Mouse (Mus musculus) ES-Bruce4 (cell line): ENCODE data around the gene Ovol1. TPM values are rescaled to one million over a fixed set of nuclear protein-coding genes. Genes with fewer than 3 reads are reported as not detected.

Experiments used
- H3K27ac ChIP-seq: 2 replicates; pipeline ENCODE4 v1.5.1; 2012; ENCODE audit warnings: low read length, inconsistent platforms; ENCODE audit not compliant: insufficient read depth
- H3K27me3 ChIP-seq: 2 replicates; pipeline ENCODE4 v1.6.1; 2012; ENCODE audit warnings: mild to moderate bottlenecking, low read length, inconsistent platforms; ENCODE audit not compliant: control insufficient read depth, poor library complexity, insufficient read depth, severe bottlenecking
- H3K36me3 ChIP-seq: 2 replicates; pipeline ENCODE4 v1.6.1; 2012; ENCODE audit warnings: inconsistent platforms, mild to moderate bottlenecking, low read length, moderate library complexity; ENCODE audit not compliant: control insufficient read depth, poor library complexity, insufficient read depth, severe bottlenecking
- H3K4me1 ChIP-seq: one replicate; pipeline ENCODE4 v1.8.1; 2011; ENCODE audit warnings: low read length; ENCODE audit not compliant: control insufficient read depth, insufficient read depth
- H3K4me3 ChIP-seq: 2 replicates; pipeline ENCODE4 v1.5.1; 2011; ENCODE audit warnings: low read depth, mild to moderate bottlenecking, low read length
- H3K9ac ChIP-seq: 2 replicates; pipeline ENCODE4 v1.6.1; 2012; ENCODE audit warnings: low read depth, mild to moderate bottlenecking, inconsistent platforms; ENCODE audit not compliant: poor library complexity, severe bottlenecking
- H3K9me3 ChIP-seq: replicated peaks from 2 replicates; pipeline ENCODE4 v1.6.1; 2012; ENCODE audit warnings: mild to moderate bottlenecking, low read length, inconsistent platforms; ENCODE audit not compliant: control insufficient read depth, poor library complexity, insufficient read depth, severe bottlenecking
- CTCF ChIP-seq: IDR thresholded peaks from one replicate; pipeline ENCODE4 v1.8.1; 2011; ENCODE audit warnings: low read depth, low read length
- EP300 ChIP-seq: IDR thresholded peaks from 2 replicates; pipeline ENCODE4 v1.6.1; 2011; ENCODE audit warnings: low read depth, low read length; ENCODE audit not compliant: insufficient read depth
- POLR2A ChIP-seq: IDR thresholded peaks from one replicate; pipeline ENCODE4 v1.8.1; 2011; ENCODE audit warnings: low read length; ENCODE audit not compliant: insufficient read depth
- polyA plus RNA-seq: library from polyadenylated mRNA; stranded (reverse); fragments of >200 nt; gene quantifications from 2 replicates; pipeline ENCODE4 v1.2.4, GENCODE M21; 2011; ENCODE audit warnings: low read depth; ENCODE audit not compliant: missing spikeins, insufficient read depth, insufficient read length

Gene Ovol1
- polyA plus RNA-seq, 1 experiment: 0.46 TPM

DNA sequence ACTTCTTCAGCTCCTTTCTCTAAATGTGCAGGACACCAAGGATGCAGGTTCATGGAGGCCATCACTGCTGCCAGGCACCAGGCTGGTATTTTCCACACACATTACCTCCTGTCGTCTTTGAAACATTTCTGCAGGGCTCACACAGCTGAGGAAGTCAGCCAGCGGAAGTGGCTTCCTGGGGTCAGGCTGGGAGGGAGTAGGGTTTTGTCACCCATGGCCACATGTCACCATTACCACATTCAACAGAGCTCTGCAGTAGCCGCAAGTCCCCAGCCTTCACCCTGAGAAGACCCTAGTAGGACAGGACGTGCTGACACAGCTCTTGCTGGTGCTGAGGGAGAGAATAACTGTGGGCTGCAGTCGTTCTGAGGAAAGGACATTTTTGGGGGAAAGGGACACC, 11.4 kb upstream of the Ovol1 start:
- no peaks in the 10 kb centered on the region for H3K4me1 ChIP-seq
- H3K36me3 ChIP-seq: no peaks in the 10 kb centered on the region
- no peak overlapping the region for H3K4me3 ChIP-seq
- H3K27ac ChIP-seq: no peak overlapping the region
- no peaks in the 10 kb centered on the region for H3K27me3 ChIP-seq
- H3K9ac ChIP-seq: no peak overlapping the region
- TF ChIP-seq CTCF: no peak
- TF ChIP-seq EP300: no peak
- no peak for TF ChIP-seq POLR2A
- no peaks in the 10 kb centered on the region for H3K9me3 ChIP-seq

DNA sequence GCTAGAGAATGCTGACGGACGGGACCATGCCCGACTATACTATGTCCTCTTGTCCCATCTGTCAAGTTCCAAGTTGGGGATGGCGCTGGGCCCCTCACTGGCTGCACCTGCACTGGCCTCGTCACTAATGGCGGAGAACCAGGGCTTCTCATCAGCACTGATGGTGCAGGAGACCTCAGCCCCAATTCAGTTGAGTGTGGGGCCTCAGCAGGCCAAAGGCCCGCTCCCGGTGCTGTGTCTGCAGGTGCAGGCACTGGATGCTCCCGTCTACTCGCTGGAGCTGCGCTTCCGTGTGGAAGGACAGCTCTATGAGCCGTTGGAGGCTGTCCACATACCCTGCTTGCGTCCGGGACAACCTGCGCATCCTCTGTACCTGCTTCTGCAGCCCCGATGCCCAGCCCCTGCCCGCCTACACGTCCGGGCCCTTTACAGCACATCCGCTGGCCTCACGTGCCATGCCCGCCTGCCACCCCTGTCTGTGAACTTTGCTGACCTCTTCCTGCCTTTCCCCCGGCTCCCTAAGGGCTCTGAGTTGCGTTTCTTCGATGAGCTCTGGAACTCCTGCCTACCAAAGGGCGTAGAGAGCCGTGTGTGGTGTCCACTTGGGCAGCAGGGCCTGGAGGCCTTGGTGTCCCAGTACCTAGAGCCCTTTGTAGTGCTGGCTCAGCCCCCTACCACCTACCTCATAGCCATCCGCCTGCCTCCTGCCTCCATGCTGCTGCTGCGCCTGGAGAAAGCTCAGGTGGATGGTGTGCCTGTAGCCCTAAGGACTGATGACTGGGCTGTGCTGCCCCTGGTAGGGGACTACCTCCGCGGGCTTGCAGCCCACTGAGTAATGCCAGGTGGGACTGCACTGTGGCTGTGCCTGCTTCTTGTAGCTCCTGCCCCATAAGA, 10.2 kb upstream of the Ovol1 start:
- no peaks in the 10 kb centered on the region for H3K9me3 ChIP-seq
- H3K36me3 ChIP-seq: no peaks in the 10 kb centered on the region
- TF ChIP-seq EP300: no peak
- no peak for TF ChIP-seq POLR2A
- no peak for TF ChIP-seq CTCF
- H3K27ac ChIP-seq: no peak overlapping the region
- no peak overlapping the region for H3K9ac ChIP-seq
- no peaks in the 10 kb centered on the region for H3K27me3 ChIP-seq
- H3K4me1 ChIP-seq: no peaks in the 10 kb centered on the region
- H3K4me3 ChIP-seq: peak overlapping the region; percentile 16

DNA sequence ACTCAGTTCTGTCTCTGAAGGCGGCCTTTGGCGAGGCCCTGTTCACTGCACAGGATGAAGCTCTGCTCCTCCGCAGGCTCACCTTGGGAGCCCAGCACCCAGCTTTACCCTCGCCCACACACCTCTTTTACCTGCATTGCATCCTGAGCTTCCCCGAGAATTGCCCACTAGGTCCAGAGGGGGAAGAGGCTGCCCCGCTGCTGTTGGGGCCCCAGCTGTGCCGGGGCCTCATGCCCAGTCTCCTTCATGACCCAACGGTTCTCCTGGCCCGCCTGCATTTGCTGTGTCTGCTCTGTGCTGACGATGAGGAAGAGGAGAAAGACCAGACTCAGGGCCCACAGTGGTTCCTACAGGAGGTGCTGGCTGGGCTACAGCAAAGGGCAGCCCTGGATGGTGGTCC, 9.1 kb upstream of the Ovol1 start:
- 0 out of 2 replicates have a peak overlapping the region, but pooled peaks have one; percentile 8 for H3K9ac ChIP-seq
- no peaks in the 10 kb centered on the region for H3K36me3 ChIP-seq
- H3K27ac ChIP-seq: no peak overlapping the region
- TF ChIP-seq EP300 (no peak), CTCF (no peak)
- H3K4me3 ChIP-seq: no peak overlapping the region
- H3K9me3 ChIP-seq: no peaks in the 10 kb centered on the region
- no peaks in the 10 kb centered on the region for H3K4me1 ChIP-seq
- H3K27me3 ChIP-seq: no peaks in the 10 kb centered on the region

DNA sequence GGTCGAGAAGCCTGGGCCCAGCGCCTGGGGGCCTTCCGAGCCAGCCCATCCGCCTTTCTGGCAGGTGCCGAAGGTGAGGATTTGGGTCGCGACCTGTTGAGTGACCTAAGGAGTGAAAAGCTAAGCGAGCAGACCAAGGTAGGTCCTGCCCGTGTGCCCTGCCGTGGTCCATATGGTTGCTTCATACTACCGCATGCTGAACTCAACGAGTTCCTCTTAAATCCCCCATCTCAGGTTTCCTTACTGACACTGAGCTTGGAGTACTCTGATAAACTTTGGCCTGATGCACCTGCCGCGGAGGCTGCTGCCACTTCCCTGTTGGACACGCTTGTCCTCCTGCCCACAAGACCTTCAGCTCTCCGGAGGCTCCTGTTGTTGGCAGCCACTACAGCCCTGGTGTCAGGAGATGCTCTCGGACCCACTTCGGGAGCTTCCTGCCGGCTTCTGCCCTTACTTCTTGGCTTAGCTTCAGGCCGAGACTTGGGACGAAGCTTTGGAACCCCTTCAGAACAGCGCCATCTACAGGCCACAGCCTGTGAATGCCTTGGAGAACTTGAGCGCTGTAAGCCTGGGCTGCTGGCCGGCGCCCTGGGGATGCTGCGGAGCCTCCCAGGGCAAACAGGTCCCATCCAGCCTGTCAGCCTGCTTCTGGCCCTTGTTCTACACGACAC, 8.2 kb upstream of the Ovol1 start:
- Histone ChIP-seq H3K4me3 (peak overlapping the region; percentile 72), H3K27ac (no peak overlapping the region), H3K9me3 (no peaks in the 10 kb centered on the region), H3K9ac (peak overlapping the region; percentile 61), H3K4me1 (no peaks in the 10 kb centered on the region), H3K36me3 (no peaks in the 10 kb centered on the region), H3K27me3 (no peaks in the 10 kb centered on the region)
- TF ChIP-seq CTCF (peak; percentile 94), EP300 (no peak)

DNA sequence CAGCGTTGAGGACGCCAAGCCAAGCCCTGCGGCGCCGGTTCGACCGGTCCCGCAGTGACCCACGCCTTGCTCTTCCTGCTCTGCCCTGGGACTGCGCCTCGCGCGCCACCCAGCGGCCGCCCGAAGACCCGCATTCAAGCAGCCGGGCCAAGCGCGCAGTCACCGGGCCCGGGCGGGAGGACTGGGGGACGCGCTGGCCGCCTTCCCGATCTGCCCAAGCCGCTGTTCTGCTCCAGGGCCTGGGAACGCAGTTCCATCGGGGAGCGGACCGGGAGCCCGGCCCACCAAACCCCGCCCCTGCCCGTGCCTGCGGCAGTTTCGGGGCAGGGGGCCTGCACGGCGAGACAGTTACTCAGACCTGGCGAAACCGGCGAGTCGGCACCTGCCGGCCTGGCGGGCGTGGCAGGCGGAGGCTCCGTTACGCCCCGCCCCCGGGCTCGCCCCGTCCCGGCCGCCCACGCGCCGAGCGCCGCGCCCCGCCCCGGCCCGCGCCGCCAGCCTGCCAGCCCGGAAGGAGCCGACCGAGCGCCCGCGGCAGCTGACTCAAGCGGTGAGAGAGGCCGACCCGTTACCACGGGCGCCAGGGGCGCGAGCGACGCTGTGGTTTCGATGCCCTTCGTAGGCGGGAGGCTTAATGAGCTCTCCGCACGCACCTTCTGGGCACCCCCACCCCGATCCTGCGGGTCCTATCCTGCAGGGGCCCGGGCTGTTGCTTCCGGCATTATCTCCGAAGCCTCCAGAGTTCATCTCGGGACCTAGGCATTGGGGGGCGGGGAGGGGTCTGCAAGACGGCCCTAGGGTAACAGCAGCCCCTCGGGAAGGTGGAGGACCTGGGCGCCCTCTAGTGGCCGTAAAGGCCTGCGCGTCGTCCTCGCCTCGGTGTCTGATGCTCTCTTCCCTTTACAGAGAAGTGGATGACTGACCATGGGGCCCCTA, 7.4 kb upstream of the Ovol1 start, which contains the start of gene Ap5b1:
Gene Ap5b1 (plus strand): TSS at position 492 of the 936 bp plus-strand sequence.
- peak within 1 kb of the TSS; percentile 66 for H3K27ac ChIP-seq
- peak within 1 kb of the TSS; percentile 61 for H3K9ac ChIP-seq
- TF ChIP-seq CTCF (peak; percentile 87), EP300 (no peak; the same call in 1 of the 2 replicates)
- H3K4me1 ChIP-seq: no peaks in the 10 kb centered on the region
- H3K36me3 ChIP-seq: no peaks in the 10 kb centered on the region
- H3K9me3 ChIP-seq: no peaks in the 10 kb centered on the region
- no peaks in the 10 kb centered on the region for H3K27me3 ChIP-seq
- H3K4me3 ChIP-seq: peak within 1 kb of the TSS; percentile 78
